Mouse (Mus musculus): ENCODE results near the gene Pip4k2c.

DNA sequence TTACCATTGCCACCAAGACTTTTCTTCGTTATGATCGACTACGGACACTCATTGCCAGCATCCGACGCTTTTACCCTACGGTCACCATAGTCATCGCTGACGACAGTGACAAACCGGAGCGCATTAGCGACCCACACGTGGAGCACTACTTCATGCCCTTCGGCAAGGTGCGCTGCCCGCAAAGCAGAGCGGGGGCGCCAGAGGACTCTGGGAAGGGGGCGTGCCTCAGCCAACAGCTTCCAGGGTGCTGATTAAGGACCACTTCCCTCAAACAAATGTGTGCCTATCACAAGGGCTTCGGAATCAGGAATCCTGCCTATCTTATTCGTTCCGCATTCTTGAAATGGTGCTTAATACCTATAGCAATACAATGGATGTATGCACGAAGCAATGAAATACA lies 41.4 kb downstream of the Pip4k2c start:
- TF ChIP-seq EP300 (IDR thresholded peaks at IDR 0.05; ENCODE audit: low read depth) (no peak), CTCF (IDR thresholded peaks at IDR 0.05; ENCODE audit: low read depth) (peak; percentile 31; the same call in 1 of the 2 replicates)

Measured in heart, postnatal 0 days (tissue).